Mouse (Mus musculus): ENCODE measurements around the gene Ttll11.

- TF ChIP-seq GATA1 (IDR thresholded peaks at IDR 0.05; ENCODE audit: low read length) (no peak), TAL1 (IDR thresholded peaks at IDR 0.05; ENCODE audit: low read length) (no peak)
Measured at GRCm38 (mm10) chr2:35856901-35857300, 122.8 kb downstream of the Ttll11 start.
